Mouse (Mus musculus): ENCODE results near the gene Spns2. TPM values are rescaled to one million over a fixed set of nuclear protein-coding genes. Genes with fewer than 3 reads are reported as not detected.
"Not testable (repeated sequence)": the region's sequence is repeated elsewhere in the genome, so short reads cannot be mapped to it uniquely, and the experiment has no call there.

Spns2 gene
- polyA plus RNA-seq, 1 experiment = 49.0 TPM

- TF ChIP-seq POLR2A (IDR thresholded peaks at IDR 0.05; ENCODE audit: borderline replicate concordance, extremely low read depth, insufficient read depth, insufficient read length, poor library complexity, severe bottlenecking) (no peak), CTCF (IDR thresholded peaks at IDR 0.05; ENCODE audit: borderline replicate concordance, extremely low read depth, insufficient read depth, insufficient read length) (no peak)
- no peak for DNase-seq (ENCODE audit: low read depth)
Measured at GRCm38 (mm10) chr11:72434963-72435693, 54.6 kb downstream of the Spns2 start, which contains the start of gene Ggt6. TSS of gene Ggt6 (plus strand) at chr11:72435526.

- DNase-seq (ENCODE audit: low read depth) = not testable (repeated sequence)
Measured at GRCm38 (mm10) chr11:72430311-72431068, 59.2 kb downstream of the Spns2 start.

GRCm38 (mm10) chr11:72429288-72429690, 60.4 kb downstream of the Spns2 start:
- peak; percentile 88 for DNase-seq (ENCODE audit: low read depth)
- TF ChIP-seq CTCF (IDR thresholded peaks at IDR 0.05; ENCODE audit: borderline replicate concordance, extremely low read depth, insufficient read depth, insufficient read length) (peak; percentile 79), POLR2A (IDR thresholded peaks at IDR 0.05; ENCODE audit: borderline replicate concordance, extremely low read depth, insufficient read depth, insufficient read length, poor library complexity, severe bottlenecking) (no peak)

GRCm38 (mm10) chr11:72428694-72429093, 61.0 kb downstream of the Spns2 start:
- TF ChIP-seq CTCF (IDR thresholded peaks at IDR 0.05; ENCODE audit: borderline replicate concordance, extremely low read depth, insufficient read depth, insufficient read length) (peak; percentile 58; the same call in 1 of the 2 replicates), POLR2A (IDR thresholded peaks at IDR 0.05; ENCODE audit: borderline replicate concordance, extremely low read depth, insufficient read depth, insufficient read length, poor library complexity, severe bottlenecking) (no peak)
- DNase-seq (ENCODE audit: low read depth) = peak; percentile 82

GRCm38 (mm10) chr11:72426884-72427283, 62.8 kb downstream of the Spns2 start:
- TF ChIP-seq CTCF (IDR thresholded peaks at IDR 0.05; ENCODE audit: borderline replicate concordance, extremely low read depth, insufficient read depth, insufficient read length) (no peak), POLR2A (IDR thresholded peaks at IDR 0.05; ENCODE audit: borderline replicate concordance, extremely low read depth, insufficient read depth, insufficient read length, poor library complexity, severe bottlenecking) (no peak)
- no peak for DNase-seq (ENCODE audit: low read depth)

GRCm38 (mm10) chr11:72425201-72425600, 64.5 kb downstream of the Spns2 start:
- no peak for DNase-seq (ENCODE audit: low read depth)
- TF ChIP-seq CTCF (IDR thresholded peaks at IDR 0.05; ENCODE audit: borderline replicate concordance, extremely low read depth, insufficient read depth, insufficient read length) = no peak
- no peak for TF ChIP-seq POLR2A (IDR thresholded peaks at IDR 0.05; ENCODE audit: borderline replicate concordance, extremely low read depth, insufficient read depth, insufficient read length, poor library complexity, severe bottlenecking)

- no peak for TF ChIP-seq POLR2A (IDR thresholded peaks at IDR 0.05; ENCODE audit: borderline replicate concordance, extremely low read depth, insufficient read depth, insufficient read length, poor library complexity, severe bottlenecking)
- no peak for TF ChIP-seq CTCF (IDR thresholded peaks at IDR 0.05; ENCODE audit: borderline replicate concordance, extremely low read depth, insufficient read depth, insufficient read length)
- DNase-seq (ENCODE audit: low read depth) = no peak
Measured at GRCm38 (mm10) chr11:72423686-72424085, 66.0 kb downstream of the Spns2 start.

GRCm38 (mm10) chr11:72421518-72422278, 68.0 kb downstream of the Spns2 start:
- no peak for DNase-seq (ENCODE audit: low read depth)
- TF ChIP-seq POLR2A (IDR thresholded peaks at IDR 0.05; ENCODE audit: borderline replicate concordance, extremely low read depth, insufficient read depth, insufficient read length, poor library complexity, severe bottlenecking) = no peak
- TF ChIP-seq CTCF (IDR thresholded peaks at IDR 0.05; ENCODE audit: borderline replicate concordance, extremely low read depth, insufficient read depth, insufficient read length) = no peak

GRCm38 (mm10) chr11:72420460-72421122, 69.1 kb downstream of the Spns2 start:
- TF ChIP-seq CTCF (IDR thresholded peaks at IDR 0.05; ENCODE audit: borderline replicate concordance, extremely low read depth, insufficient read depth, insufficient read length) (no peak), POLR2A (IDR thresholded peaks at IDR 0.05; ENCODE audit: borderline replicate concordance, extremely low read depth, insufficient read depth, insufficient read length, poor library complexity, severe bottlenecking) (no peak)
- DNase-seq (ENCODE audit: low read depth) = no peak

- no peak for TF ChIP-seq POLR2A (IDR thresholded peaks at IDR 0.05; ENCODE audit: borderline replicate concordance, extremely low read depth, insufficient read depth, insufficient read length, poor library complexity, severe bottlenecking)
- TF ChIP-seq CTCF (IDR thresholded peaks at IDR 0.05; ENCODE audit: borderline replicate concordance, extremely low read depth, insufficient read depth, insufficient read length) = no peak
- DNase-seq (ENCODE audit: low read depth) = no peak
Measured at GRCm38 (mm10) chr11:72419006-72419405, 70.7 kb downstream of the Spns2 start.

- TF ChIP-seq CTCF (IDR thresholded peaks at IDR 0.05; ENCODE audit: borderline replicate concordance, extremely low read depth, insufficient read depth, insufficient read length) (no peak), POLR2A (IDR thresholded peaks at IDR 0.05; ENCODE audit: borderline replicate concordance, extremely low read depth, insufficient read depth, insufficient read length, poor library complexity, severe bottlenecking) (no peak)
- DNase-seq (ENCODE audit: low read depth) = no peak
Measured at GRCm38 (mm10) chr11:72418227-72418626, 71.5 kb downstream of the Spns2 start.
